Mouse (Mus musculus) lung, postnatal 14 days (tissue): ENCODE measurements around the gene Slc12a1.
A peak's percentile ranks its signal among the peaks of the same experiment; 100 is the strongest.

ENCODE experiments used
- DNase-seq: peaks from one replicate; pipeline ENCODE4 v3.0.0; 2021

The Slc12a1 gene

DNA sequence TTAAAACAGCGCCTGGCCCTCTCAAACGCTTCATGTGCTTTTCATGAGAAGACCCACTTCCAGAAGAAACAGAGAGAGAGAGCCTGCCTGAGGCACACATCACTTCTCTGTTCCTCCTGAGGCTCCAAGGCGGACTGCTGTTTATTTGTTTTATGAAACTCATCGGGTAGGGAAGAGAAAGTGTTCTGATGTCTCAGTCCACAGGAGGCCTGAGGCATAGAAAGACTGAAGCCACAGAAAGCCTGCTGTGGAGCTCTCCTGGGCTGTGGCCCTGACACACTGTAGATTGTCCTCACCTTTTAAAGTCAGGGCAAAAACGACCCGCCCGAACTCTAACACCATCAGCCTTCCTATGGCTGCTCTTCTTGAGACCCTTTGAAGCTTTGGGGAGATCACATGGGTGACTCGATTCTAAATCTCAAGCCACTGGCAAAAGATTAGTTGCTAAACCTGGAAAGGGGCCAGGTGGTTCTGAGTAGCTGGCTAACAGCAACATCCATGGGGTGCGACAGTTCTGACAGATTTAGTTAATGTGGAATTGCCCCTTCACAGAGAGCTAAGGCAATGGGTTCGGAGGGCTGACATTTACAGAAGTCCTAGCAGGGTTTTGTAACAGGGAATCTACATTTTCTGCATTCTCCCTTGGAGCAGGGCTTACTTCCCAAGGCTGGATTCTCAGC lies 59.7 kb downstream of the Slc12a1 start:
- no peak for DNase-seq

DNA sequence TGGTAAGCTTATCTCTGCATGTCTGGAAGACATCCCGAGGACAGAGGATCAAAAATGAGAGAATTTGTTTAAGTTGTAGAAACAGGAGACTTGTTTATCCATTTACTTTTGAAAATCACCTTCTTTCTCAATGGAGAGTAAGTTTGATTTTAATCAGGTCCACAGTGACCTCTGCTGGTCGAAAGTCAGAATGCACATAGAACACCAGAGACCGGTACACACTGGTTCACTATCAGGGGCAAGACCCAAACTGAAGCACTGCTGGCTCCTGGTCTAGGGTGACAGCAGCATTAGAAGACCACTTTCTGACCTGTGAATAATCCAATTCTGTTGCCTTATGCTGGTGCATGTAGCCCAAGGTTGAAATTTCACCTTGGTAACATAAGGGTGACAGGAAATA lies 62.3 kb downstream of the Slc12a1 start:
- peak; percentile 86 for DNase-seq

DNA sequence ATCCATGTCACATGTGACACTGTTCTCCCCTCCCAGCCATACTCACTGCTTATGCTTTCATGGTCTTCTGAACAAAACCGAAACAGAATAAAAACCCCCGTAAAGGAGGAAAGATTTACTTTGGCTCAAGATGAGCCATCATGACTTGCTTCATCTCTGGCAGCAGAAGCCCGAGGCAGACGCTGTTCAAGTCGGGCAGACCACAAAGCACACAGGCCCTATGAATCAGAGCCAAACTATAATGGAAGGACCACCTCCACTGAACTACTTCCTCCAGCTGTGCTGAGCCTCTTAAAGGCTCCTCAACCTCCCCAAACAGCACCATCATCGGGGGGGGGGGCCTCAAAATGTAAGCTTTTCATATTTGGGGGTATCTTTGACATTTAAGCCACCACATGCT lies 65.0 kb downstream of the Slc12a1 start:
- DNase-seq: no peak

DNA sequence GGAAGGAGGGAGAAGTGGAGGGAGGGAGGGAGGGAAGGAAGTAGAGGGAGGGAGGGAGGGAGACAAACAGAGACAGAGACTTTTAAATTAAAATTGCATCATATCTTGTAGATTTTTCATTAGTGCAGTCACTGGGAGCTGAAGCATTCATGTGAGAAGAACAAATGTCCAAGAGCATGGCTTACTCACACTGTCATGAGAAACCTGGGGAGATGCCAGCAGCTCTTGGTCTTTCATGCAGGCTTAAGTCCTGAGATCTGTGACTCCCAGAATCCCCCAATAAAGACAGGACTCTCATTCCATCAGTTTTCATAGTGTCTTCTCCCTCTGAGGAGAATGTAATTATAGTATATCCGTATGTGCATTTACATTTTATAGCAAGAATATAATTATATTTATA lies 66.3 kb downstream of the Slc12a1 start:
- DNase-seq: peak; percentile 3

DNA sequence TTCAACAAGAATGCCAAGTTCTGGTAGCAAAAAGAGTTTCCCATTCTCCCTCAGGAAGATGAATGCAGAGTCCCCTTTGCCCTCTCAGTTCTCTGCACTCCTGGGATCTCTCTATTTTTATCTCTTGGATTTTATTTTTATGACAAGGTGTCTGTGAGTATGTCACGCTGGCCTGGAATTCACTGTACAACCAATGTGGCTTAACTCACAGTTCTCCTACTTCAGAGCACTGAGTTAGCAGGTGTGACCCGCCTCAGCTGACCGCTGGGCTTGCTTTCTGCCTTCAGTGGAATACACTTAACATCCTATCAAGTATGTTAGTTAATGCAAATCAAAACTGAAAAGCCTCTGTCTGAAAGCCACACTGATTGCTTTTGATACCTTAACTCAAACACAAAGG lies 67.0 kb downstream of the Slc12a1 start:
- DNase-seq: no peak

DNA sequence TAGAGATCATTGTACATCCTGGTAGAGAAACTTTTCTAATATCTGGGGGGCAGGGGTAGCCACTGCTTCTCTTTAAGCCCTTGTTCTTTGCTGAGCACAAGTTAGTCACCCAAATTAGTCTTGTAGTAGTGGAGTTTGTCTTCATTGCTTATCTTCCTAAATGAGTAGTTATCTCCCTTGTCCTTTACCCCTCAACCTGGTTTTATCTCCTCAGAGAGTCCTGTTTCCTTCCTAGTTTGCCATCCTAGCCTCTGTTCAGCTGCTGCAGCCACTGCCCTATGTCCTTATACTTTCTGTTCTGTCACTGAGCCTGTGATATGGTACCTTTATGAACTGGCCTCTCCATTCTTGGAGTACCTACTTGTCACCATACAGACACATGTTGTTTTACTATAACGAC lies 69.4 kb downstream of the Slc12a1 start:
- DNase-seq: no peak

GRCm38 (mm10) chr2:125228472-125229409 lies 76.4 kb downstream of the Slc12a1 start:
- no peak for DNase-seq

GRCm38 (mm10) chr2:125232183-125232582 lies 79.9 kb downstream of the Slc12a1 start:
- no peak for DNase-seq

GRCm38 (mm10) chr2:125233537-125233936 lies 81.2 kb downstream of the Slc12a1 start:
- no peak for DNase-seq

- DNase-seq: no peak
Measured at GRCm38 (mm10) chr2:125234049-125234448, 81.7 kb downstream of the Slc12a1 start.

DNA sequence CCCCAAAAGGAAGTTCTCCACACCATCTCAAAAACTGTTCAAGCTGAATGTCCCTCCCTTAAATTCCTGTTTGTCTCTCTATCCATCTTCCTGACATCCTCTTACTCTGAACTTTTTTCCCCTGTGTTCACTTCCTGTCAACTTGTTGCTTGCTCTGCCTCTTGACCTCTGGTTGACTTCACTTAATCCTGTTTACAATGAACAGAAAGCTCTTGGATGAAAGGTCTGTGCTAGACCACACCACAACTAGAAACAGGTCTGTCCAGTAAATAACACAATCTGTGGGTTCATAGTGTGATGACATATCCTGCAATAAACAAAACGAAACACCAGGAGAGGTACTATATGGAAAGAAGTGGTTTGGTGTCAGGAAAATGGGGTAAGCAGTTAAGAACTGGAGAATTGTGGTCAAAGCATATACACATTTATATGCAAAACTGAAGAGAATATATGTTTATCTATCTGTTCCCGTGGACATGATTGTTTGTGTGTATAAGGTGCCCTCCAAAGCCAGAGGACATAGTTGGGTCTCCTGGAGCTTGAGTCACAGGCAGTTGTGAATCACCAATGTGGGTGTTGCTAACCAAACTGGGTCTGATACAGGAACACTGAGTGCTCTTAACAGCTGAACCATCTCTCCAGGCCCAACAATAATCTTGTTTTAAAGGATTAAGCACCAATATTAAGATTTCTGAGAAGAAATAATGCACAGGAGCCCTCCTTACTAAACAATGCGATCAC lies 93.4 kb downstream of the Slc12a1 start:
- no peak for DNase-seq

DNA sequence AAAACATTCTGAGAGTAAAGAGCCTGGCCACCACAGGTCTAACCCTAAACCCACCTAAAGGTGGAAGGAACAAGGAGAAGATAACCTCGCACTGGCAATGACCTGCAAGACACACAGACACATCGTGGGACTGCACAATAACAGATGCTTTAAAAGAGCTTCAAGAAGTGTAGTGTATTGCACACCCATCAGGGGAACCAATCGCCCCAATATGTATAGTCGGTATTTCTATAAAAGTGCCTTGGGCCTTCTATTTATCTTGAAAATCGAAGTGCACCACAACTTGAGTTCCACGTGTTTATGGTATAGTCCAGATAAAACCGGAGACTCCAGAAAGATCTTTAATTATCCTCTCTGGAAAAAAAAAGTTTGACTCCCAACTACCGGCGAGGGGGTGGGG lies 94.4 kb downstream of the Slc12a1 start:
- DNase-seq: no peak

GRCm38 (mm10) chr2:125247108-125247961 lies 95.0 kb downstream of the Slc12a1 start, which contains the start of gene Dut:
Gene Dut, plus strand, starts transcription at chr2:125247190.
- peak; percentile 91 for DNase-seq

- no peak for DNase-seq
Measured at GRCm38 (mm10) chr2:125247962-125248235, 95.6 kb downstream of the Slc12a1 start.

DNA sequence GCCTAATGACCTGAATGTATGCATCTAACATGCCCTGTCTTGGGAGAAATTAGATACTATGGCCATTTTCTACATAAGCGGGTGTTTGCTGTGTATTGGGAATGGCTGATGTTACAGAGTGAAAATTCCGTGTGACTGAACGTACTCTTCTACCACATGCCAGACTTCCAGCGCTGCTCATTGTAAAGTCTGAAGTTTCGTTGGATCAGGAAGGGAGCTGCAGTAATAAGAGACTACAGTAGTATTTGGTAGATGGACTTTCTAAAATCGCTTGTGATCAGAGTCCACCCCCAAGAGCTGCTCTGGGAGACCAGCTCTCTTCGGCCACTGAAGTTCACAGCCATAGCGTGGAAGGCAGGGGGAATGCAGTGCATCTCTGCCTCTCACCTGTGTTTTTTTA lies 96.0 kb downstream of the Slc12a1 start:
- no peak for DNase-seq

DNA sequence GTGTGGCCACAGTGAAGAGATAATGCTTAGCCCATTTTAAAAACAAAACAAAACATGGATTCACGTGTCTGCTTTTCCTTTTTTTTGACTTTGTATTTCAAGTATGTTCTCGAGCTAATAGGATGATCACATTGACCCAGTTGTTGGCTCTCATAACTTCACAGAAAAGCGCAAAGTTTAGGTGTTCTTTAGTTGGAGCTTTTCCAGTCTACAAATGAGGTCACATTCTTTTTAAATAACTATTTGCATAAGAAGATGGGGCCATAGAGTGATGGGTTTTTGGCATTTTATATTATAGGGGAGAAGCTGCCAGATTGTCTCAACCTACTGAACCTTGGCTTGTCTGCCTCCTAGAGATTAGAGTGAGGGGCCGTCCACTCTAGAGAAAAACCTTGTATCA lies 97.0 kb downstream of the Slc12a1 start:
- no peak for DNase-seq

GRCm38 (mm10) chr2:125249874-125250273 lies 97.6 kb downstream of the Slc12a1 start:
- no peak for DNase-seq

GRCm38 (mm10) chr2:125251781-125252180 lies 99.5 kb downstream of the Slc12a1 start:
- DNase-seq: no peak

DNA sequence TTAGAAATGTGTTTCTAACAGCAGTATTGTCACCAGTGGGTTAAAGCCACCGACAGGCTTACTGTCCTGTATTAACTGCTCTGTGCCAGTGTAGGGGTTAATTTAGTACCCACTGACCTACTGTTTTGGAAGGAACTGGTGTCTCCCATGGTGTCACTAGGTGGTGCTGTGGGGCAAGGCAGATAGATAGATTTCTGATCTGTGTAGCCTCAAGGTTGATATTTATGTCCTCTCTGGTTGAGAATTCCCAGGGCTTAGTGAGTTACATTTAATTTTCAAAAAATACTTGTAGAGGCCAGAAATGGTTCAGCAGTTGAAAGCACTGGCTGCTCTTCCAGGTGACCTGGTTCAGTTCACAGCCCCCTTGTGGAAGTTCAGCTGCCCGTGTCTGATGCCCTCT lies 100.0 kb downstream of the Slc12a1 start:
- peak; percentile 68 for DNase-seq

DNA sequence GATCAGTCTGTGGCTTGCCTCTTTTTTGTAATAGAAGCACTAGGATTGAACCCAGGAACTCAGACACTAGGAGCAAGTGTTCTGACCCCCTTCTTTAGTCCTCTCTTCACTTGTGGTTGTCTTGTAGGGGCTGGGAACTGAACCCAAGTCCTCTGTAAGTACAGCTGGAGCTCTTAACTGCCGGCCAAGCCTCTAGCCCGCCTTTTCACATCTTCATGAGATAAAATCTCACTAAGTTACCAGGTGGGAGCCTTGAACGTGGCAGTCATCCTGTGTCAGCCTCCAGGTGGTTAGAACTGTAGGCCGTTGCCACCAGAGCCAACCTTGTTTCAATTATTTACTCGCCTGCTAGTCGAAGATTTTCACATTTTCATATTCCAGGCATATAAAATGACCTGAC lies 101.4 kb downstream of the Slc12a1 start:
- DNase-seq: no peak

- no peak for DNase-seq
Measured at GRCm38 (mm10) chr2:125254630-125255029, 102.3 kb downstream of the Slc12a1 start.

DNA sequence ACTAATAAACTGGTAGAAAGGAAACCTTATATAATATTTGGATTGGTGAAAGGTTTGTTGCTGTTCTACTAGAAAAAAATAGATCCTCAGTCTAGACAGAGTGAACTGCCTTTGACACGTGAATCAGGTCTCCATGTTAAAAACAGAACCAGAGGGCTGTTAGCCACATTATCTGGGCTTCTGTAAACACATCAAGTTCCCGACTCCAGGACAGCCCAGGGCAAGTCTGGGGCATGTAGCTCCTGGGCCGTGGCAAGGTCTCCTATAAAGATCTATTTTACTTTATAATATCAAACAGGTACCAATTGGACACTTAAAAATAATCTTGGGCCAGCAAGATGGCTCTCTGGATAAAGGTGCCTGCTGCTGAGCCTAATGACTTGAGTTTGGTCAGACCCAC lies 103.6 kb downstream of the Slc12a1 start:
- no peak for DNase-seq
